Mouse (Mus musculus) lung, embryonic 14.5 days (tissue): Measurements from ENCODE around the gene Map3k6. TPM values are rescaled to one million over a fixed set of nuclear protein-coding genes. Genes with fewer than 3 reads are reported as not detected.

ENCODE experiments used
- ATAC-seq: fragments of 200-750 bp; cut with Nextera tagmentation; 2 replicates; pipeline ENCODE4 v1.8.0; 2017; ENCODE audit warnings: mild to moderate bottlenecking, moderate TSS enrichment, moderate library complexity; ENCODE audit not compliant: insufficient read depth
- DNase-seq: peaks from one replicate; pipeline ENCODE4 v3.0.0-alpha.2; 2015
- H3K27ac ChIP-seq: fragments of 300-500 bp; sonication (generic); 2 replicates; pipeline ENCODE4 v1.5.1; 2014; ENCODE audit warnings: low read depth, mild to moderate bottlenecking, moderate library complexity
- H3K27me3 ChIP-seq: fragments of 300-500 bp; sonication (generic); 2 replicates; pipeline ENCODE4 v1.6.1; 2014; ENCODE audit warnings: low read length, control low read depth; ENCODE audit not compliant: insufficient read depth
- H3K36me3 ChIP-seq: fragments of 300-500 bp; sonication (generic); 2 replicates; pipeline ENCODE4 v1.6.1; 2014; ENCODE audit warnings: control low read depth; ENCODE audit not compliant: insufficient read depth
- H3K4me1 ChIP-seq: fragments of 300-500 bp; sonication (generic); 2 replicates; pipeline ENCODE4 v1.6.1; 2014; ENCODE audit warnings: antibody characterized with exemption, control low read depth; ENCODE audit not compliant: insufficient read depth
- H3K4me2 ChIP-seq: fragments of 300-500 bp; sonication (generic); 2 replicates; pipeline ENCODE4 v1.6.1; 2014; ENCODE audit warnings: mild to moderate bottlenecking
- H3K4me3 ChIP-seq: fragments of 300-500 bp; sonication (generic); 2 replicates; pipeline ENCODE4 v1.5.1; 2014; ENCODE audit warnings: low read depth, low read length
- H3K9ac ChIP-seq: fragments of 300-500 bp; sonication (generic); 2 replicates; pipeline ENCODE4 v1.6.1; 2014
- H3K9me3 ChIP-seq: fragments of 300-500 bp; sonication (generic); 2 replicates; pipeline ENCODE4 v1.6.1; 2016; ENCODE audit warnings: low read depth, low read length, control low read depth
- CTCF ChIP-seq: IDR thresholded peaks from 2 replicates; pipeline ENCODE4 v1.5.1; 2016; ENCODE audit warnings: antibody characterized with exemption, low read depth
- WGBS: fragments of 180-500 bp; shearing (Covaris S2); extraction: QIAGEN DNeasy Blood & Tissue Kit; methylation state at CpG from one replicate; pipeline ENCODE4 v1.1.7; 2014; 5-methylcytosine and 5-hydroxymethylcytosine counted together
- polyA plus RNA-seq: library from polyadenylated mRNA; unstranded; fragments of >200 nt; fragmentation: Nextera tagmentation; extraction: Ambion mirVana; gene quantifications from 2 replicates; pipeline ENCODE4 v1.2.1, GENCODE M21; 2014

The Map3k6 gene
- polyA plus RNA-seq, 1 experiment from 2014 or later: 2.2 TPM

GRCm38 (mm10) chr4:133240934-133241908 lies 603 bp downstream of the Map3k6 start:
- under 1% methylated on average over 78 of the region's 78 CpGs for whole genome bisulfite sequencing
- Histone ChIP-seq H3K36me3 (no peaks in the 10 kb centered on the region), H3K4me1 (peaks cover 4% of the 10 kb centered on the region; the same call in 1 of the 2 replicates), H3K4me2 (peak overlapping the region; percentile 97), H3K27ac (peak overlapping the region; percentile 77), H3K27me3 (peaks cover 15% of the 10 kb centered on the region), H3K9me3 (no peaks in the 10 kb centered on the region; the same call in 1 of the 2 replicates), H3K9ac (peak overlapping the region; percentile 65), H3K4me3 (peak overlapping the region; percentile 59)
- ATAC-seq: peak; percentile 95
- DNase-seq: peak; percentile 94
- TF ChIP-seq CTCF: no peak

- H3K4me2 ChIP-seq: peak overlapping the region; percentile 97
- no peak overlapping the region for H3K27ac ChIP-seq
- H3K27me3 ChIP-seq: peaks cover 22% of the 10 kb centered on the region
- peak overlapping the region; percentile 59 for H3K4me3 ChIP-seq
- no peaks in the 10 kb centered on the region; the same call in 1 of the 2 replicates for H3K9me3 ChIP-seq
- 26% methylated on average over 11 of the region's 11 CpGs for WGBS
- peak overlapping the region; percentile 22; the same call in 1 of the 2 replicates for H3K9ac ChIP-seq
- H3K4me1 ChIP-seq: peaks cover 4% of the 10 kb centered on the region; the same call in 1 of the 2 replicates
- no peaks in the 10 kb centered on the region for H3K36me3 ChIP-seq
- no peak; the same call in 1 of the 2 replicates for ATAC-seq
- no peak for DNase-seq
- TF ChIP-seq CTCF: no peak
These were observed 1.3 kb downstream of the Map3k6 start for GRCm38 (mm10) chr4:133241910-133242309.

- H3K9ac ChIP-seq: no peak overlapping the region
- peaks cover 4% of the 10 kb centered on the region; the same call in 1 of the 2 replicates for H3K4me1 ChIP-seq
- no peak overlapping the region for H3K27ac ChIP-seq
- no peaks in the 10 kb centered on the region for H3K36me3 ChIP-seq
- WGBS: 63% methylated on average over 9 of the region's 9 CpGs
- DNase-seq (no peak), ATAC-seq (no peak)
- no peaks in the 10 kb centered on the region; the same call in 1 of the 2 replicates for H3K9me3 ChIP-seq
- no peak for TF ChIP-seq CTCF
- peaks cover 26% of the 10 kb centered on the region for H3K27me3 ChIP-seq
- H3K4me3 ChIP-seq: no peak overlapping the region
- no peak overlapping the region for H3K4me2 ChIP-seq
These were observed 2.1 kb downstream of the Map3k6 start for GRCm38 (mm10) chr4:133242710-133243109.

- H3K4me3 ChIP-seq: no peak overlapping the region
- H3K27ac ChIP-seq: no peak overlapping the region
- H3K4me1 ChIP-seq: peaks cover 4% of the 10 kb centered on the region; the same call in 1 of the 2 replicates
- H3K9me3 ChIP-seq: no peaks in the 10 kb centered on the region; the same call in 1 of the 2 replicates
- peaks cover 26% of the 10 kb centered on the region for H3K27me3 ChIP-seq
- H3K9ac ChIP-seq: no peak overlapping the region
- TF ChIP-seq CTCF: no peak
- no peaks in the 10 kb centered on the region for H3K36me3 ChIP-seq
- WGBS: 22% methylated on average over 13 of the region's 13 CpGs
- ATAC-seq (no peak), DNase-seq (peak; percentile 47)
- no peak overlapping the region for H3K4me2 ChIP-seq
These were observed 2.9 kb downstream of the Map3k6 start for GRCm38 (mm10) chr4:133243538-133243937.

GRCm38 (mm10) chr4:133244289-133244688 lies 3.7 kb downstream of the Map3k6 start:
- peaks cover 4% of the 10 kb centered on the region; the same call in 1 of the 2 replicates for H3K4me1 ChIP-seq
- H3K36me3 ChIP-seq: no peaks in the 10 kb centered on the region
- no peak overlapping the region for H3K4me2 ChIP-seq
- DNase-seq: no peak
- H3K4me3 ChIP-seq: no peak overlapping the region
- TF ChIP-seq CTCF: no peak
- no peak overlapping the region for H3K27ac ChIP-seq
- no peaks in the 10 kb centered on the region; the same call in 1 of the 2 replicates for H3K9me3 ChIP-seq
- 89% methylated on average over 1 of the region's 1 CpGs for WGBS
- H3K27me3 ChIP-seq: peaks cover 26% of the 10 kb centered on the region
- ATAC-seq: no peak
- H3K9ac ChIP-seq: no peak overlapping the region

GRCm38 (mm10) chr4:133247072-133247471 lies 6.5 kb downstream of the Map3k6 start:
- ATAC-seq: no peak
- H3K9ac ChIP-seq: no peak overlapping the region
- H3K4me1 ChIP-seq: no peaks in the 10 kb centered on the region
- no peak for TF ChIP-seq CTCF
- 18% methylated on average over 15 of the region's 15 CpGs for WGBS
- DNase-seq: peak; percentile 54
- peaks cover 50% of the 10 kb centered on the region for H3K27me3 ChIP-seq
- no peaks in the 10 kb centered on the region for H3K36me3 ChIP-seq
- no peak overlapping the region for H3K4me2 ChIP-seq
- H3K4me3 ChIP-seq: no peak overlapping the region
- no peaks in the 10 kb centered on the region for H3K9me3 ChIP-seq
- H3K27ac ChIP-seq: no peak overlapping the region
